Mouse (Mus musculus) E14TG2a.4 (cell line): ENCODE measurements at regions not wholly inside any gene's neighbourhood (a gene's known extent, or its start where the extent isn't known, plus 50 kb on each side); places are given as distances from the start of the nearest gene placed in this dataset.

Source experiments
- CTCF ChIP-seq: conservative IDR thresholded peaks from 2 replicates; pipeline ENCODE4 v1.5.1; 2014; ENCODE audit warnings: low read length
- NANOG ChIP-seq: IDR thresholded peaks from 2 replicates; pipeline ENCODE4 v1.6.1; 2014; ENCODE audit warnings: borderline replicate concordance, low read length, mixed read lengths
- POU5F1 ChIP-seq: IDR thresholded peaks from 2 replicates; pipeline ENCODE4 v1.6.1; 2014; ENCODE audit warnings: low read length, borderline replicate concordance

GRCm38 (mm10) chr2:17868145-17868544 lies 128.6 kb downstream of the H2al2a start:
- TF ChIP-seq CTCF (no peak), POU5F1 (no peak), NANOG (no peak)
